Mouse (Mus musculus): ENCODE data around the gene Gm6657. TPM values are rescaled to one million over a fixed set of nuclear protein-coding genes. Genes with fewer than 3 reads are reported as not detected.

Gene Gm6657
- polyA plus RNA-seq, 1 experiment from 2014 or later, result not detected

DNA sequence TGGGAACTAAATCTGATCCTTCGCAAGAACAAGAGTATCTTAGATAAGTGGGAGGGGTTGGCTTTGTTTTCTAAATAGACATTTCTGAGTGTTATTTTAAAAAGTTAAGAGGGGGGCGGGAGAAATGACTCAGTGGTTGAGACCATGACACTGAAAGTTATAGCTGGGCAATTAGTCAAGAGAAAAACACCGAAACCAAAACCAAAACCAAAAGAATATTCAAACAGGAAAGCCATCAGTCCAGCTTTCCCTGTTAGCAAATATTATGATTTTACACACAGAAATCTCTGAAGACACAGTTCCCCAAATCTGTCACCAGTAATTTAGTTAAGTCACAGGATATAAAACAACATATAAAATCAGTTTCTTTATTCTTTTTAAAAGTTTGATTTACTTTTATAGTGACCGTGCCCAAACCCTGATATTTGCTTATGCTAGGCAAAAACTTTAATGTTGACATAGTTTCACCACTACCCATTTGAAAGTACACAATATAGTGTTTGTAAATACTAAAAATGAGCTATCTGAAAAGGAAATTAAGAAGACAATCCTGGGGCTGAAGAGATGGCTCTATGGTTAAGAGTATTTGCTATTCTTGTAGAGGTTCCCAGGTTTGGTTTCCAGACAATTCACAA lies 25.3 kb downstream of the Gm6657 start:
- Histone ChIP-seq H3K9ac (no peak overlapping the region), H3K4me2 (no peak overlapping the region), H3K9me3 (no peaks in the 10 kb centered on the region), H3K4me1 (no peaks in the 10 kb centered on the region), H3K27me3 (no peaks in the 10 kb centered on the region), H3K27ac (no peak overlapping the region), H3K4me3 (no peak overlapping the region), H3K36me3 (no peaks in the 10 kb centered on the region)
- no peak for ATAC-seq (ENCODE audit: insufficient number of reproducible peaks, insufficient read depth, low FRiP score, low TSS enrichment, low read depth)
- 78% methylated on average over 4 of the region's 4 CpGs for WGBS

GRCm38 (mm10) chr12:78225707-78226518 lies 31.9 kb downstream of the Gm6657 start, which contains the start of gene Gphn:
Gphn (plus strand) TSS chr12:78226379.
- Histone ChIP-seq H3K36me3 (no peaks in the 10 kb centered on the region), H3K27ac (peak within 1 kb of the TSS; percentile 98), H3K4me3 (peak within 1 kb of the TSS; percentile 95), H3K9me3 (no peaks in the 10 kb centered on the region), H3K9ac (peak within 1 kb of the TSS; percentile 88), H3K27me3 (no peaks in the 10 kb centered on the region), H3K4me2 (peak within 1 kb of the TSS; percentile 86), H3K4me1 (0 out of 2 replicates have a peak, but pooled peaks cover 4% of the 10 kb centered on the region)
- WGBS, result under 1% methylated on average over 70 of the region's 70 CpGs
- ATAC-seq (ENCODE audit: insufficient number of reproducible peaks, insufficient read depth, low FRiP score, low TSS enrichment, low read depth), result peak; percentile 97

DNA sequence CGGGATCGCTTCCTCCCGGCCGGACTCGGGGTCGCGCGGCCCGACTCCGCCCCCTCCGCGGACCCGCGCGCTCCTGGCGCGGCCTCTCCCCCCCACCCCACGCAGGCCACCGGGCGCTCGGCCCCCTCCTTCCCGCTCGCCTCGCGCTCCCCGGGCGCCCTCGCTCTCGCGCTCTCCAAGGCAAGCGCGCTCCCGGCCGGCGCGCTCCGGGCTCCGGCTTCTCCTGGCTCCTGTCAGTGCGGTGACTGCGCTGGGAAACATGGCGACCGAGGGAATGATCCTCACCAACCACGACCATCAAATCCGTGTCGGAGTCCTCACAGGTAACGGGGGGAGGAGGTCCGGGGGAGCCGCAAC lies 32.5 kb downstream of the Gm6657 start:
- H3K9ac ChIP-seq, result peak overlapping the region; percentile 88
- 0% methylated on average over 48 of the region's 48 CpGs for WGBS
- no peaks in the 10 kb centered on the region for H3K36me3 ChIP-seq
- H3K4me3 ChIP-seq, result peak overlapping the region; percentile 95
- H3K9me3 ChIP-seq, result no peaks in the 10 kb centered on the region
- no peaks in the 10 kb centered on the region for H3K27me3 ChIP-seq
- peak overlapping the region; percentile 86 for H3K4me2 ChIP-seq
- peak; percentile 90 for ATAC-seq (ENCODE audit: insufficient number of reproducible peaks, insufficient read depth, low FRiP score, low TSS enrichment, low read depth)
- peak overlapping the region; percentile 98 for H3K27ac ChIP-seq
- 0 out of 2 replicates have a peak, but pooled peaks cover 4% of the 10 kb centered on the region for H3K4me1 ChIP-seq

- Histone ChIP-seq H3K27ac (peak overlapping the region; percentile 98), H3K4me1 (0 out of 2 replicates have a peak, but pooled peaks cover 4% of the 10 kb centered on the region), H3K36me3 (no peaks in the 10 kb centered on the region), H3K4me3 (peak overlapping the region; percentile 95), H3K4me2 (peak overlapping the region; percentile 86), H3K9ac (peak overlapping the region; percentile 88), H3K9me3 (no peaks in the 10 kb centered on the region), H3K27me3 (no peaks in the 10 kb centered on the region)
- WGBS, result under 1% methylated on average over 53 of the region's 57 CpGs
- peak; percentile 2; the same call in 1 of the 2 replicates for ATAC-seq (ENCODE audit: insufficient number of reproducible peaks, insufficient read depth, low FRiP score, low TSS enrichment, low read depth)
Observed at GRCm38 (mm10) chr12:78227021-78227932, 33.2 kb downstream of the Gm6657 start.

DNA sequence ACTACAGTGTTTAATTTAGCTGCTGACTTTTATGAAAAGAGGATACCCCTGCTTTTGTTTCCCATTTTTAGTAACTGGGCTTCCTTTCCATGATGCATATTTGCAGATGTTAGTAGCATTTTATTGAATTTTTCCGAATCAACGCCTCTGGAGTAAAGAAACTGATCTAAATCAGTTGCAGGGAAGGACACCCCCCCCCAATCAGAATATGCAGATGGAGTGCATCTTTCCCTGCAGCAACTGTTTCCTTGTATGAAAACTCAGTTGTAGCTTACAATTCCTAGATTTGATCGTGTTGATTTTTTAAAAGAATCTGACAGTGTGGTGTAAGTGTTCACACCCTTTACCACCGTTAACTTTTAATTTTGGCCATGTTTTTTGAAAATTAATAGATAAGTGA lies 34.1 kb downstream of the Gm6657 start:
- Histone ChIP-seq H3K36me3 (no peaks in the 10 kb centered on the region), H3K9ac (no peak overlapping the region), H3K27ac (no peak overlapping the region), H3K9me3 (no peaks in the 10 kb centered on the region), H3K4me2 (peak overlapping the region; percentile 86), H3K27me3 (no peaks in the 10 kb centered on the region), H3K4me1 (0 out of 2 replicates have a peak, but pooled peaks cover 4% of the 10 kb centered on the region), H3K4me3 (peak overlapping the region; percentile 95)
- ATAC-seq (ENCODE audit: insufficient number of reproducible peaks, insufficient read depth, low FRiP score, low TSS enrichment, low read depth), result no peak
- WGBS, result 35% methylated on average over 4 of the region's 4 CpGs

DNA sequence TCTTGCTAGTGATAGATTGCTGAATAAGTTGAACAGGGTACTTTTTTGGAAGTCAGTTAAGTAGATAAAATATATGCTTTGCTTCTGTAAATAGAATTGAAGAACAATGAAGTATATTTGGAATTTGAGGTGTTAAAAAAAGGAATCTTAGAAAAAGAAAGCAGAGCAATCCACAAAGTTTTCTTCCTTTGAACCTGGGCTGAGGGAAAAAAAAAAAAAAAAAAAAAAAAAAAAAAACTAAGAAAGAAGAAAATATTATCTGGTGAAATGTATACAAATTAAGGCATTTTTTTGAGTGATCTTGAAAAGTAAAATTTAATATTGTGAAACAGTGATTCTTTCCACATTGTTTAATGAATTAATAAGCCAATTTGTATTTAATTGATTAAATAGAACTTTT lies 38.5 kb downstream of the Gm6657 start:
- Histone ChIP-seq H3K27me3 (no peaks in the 10 kb centered on the region), H3K9me3 (no peaks in the 10 kb centered on the region), H3K27ac (no peak overlapping the region), H3K9ac (no peak overlapping the region), H3K4me2 (no peak overlapping the region), H3K36me3 (no peaks in the 10 kb centered on the region), H3K4me1 (0 out of 2 replicates have a peak, but pooled peaks cover 4% of the 10 kb centered on the region), H3K4me3 (no peak overlapping the region)
- no peak for ATAC-seq (ENCODE audit: insufficient number of reproducible peaks, insufficient read depth, low FRiP score, low TSS enrichment, low read depth)

DNA sequence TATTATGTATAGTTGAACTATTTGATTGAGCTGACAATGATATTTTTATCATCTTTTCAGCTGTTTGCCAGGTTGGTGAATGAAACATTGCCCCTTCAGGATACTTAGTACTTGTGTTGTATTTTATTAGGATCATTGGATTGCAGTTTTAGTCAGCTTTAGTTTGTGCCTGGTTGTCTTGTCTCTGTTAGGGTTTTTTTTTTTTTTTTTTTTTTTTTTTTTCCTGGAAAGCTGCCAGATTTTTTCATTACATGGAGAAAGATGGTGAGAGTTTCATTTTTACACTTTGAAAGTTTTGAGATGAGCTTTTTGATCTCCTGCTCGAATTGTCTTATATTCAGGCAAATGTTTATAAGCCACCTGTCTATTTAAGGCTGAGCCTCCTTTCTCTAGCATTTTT lies 54.3 kb downstream of the Gm6657 start:
- WGBS, result 40% methylated on average over 1 of the region's 1 CpGs
- no peak for ATAC-seq (ENCODE audit: insufficient number of reproducible peaks, insufficient read depth, low FRiP score, low TSS enrichment, low read depth)
- Histone ChIP-seq H3K4me1 (no peaks in the 10 kb centered on the region), H3K9me3 (no peaks in the 10 kb centered on the region), H3K36me3 (no peaks in the 10 kb centered on the region), H3K27me3 (no peaks in the 10 kb centered on the region), H3K4me2 (no peak overlapping the region), H3K4me3 (no peak overlapping the region), H3K27ac (no peak overlapping the region), H3K9ac (no peak overlapping the region)

DNA sequence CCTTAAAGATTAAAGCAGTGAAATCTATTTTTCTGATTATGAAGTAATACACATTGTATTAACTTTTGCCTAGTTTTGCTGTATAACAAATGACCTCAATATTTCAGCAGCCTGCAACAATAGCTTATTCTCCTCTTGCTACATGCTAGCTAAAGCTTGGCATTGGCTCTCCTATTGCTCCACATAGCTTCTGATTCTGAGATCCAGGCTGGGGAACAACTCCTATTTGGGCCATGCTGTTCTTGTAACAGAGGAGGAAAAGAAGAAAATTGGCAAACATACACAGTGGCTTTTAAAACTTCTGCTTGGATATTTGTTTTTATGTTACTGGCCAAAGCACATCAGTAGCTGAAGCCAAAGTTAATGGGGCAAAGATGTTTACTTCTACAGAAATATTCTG lies 55.1 kb downstream of the Gm6657 start:
- Histone ChIP-seq H3K9ac (no peak overlapping the region), H3K4me1 (no peaks in the 10 kb centered on the region), H3K27me3 (no peaks in the 10 kb centered on the region), H3K4me3 (no peak overlapping the region), H3K9me3 (no peaks in the 10 kb centered on the region), H3K27ac (no peak overlapping the region), H3K36me3 (no peaks in the 10 kb centered on the region), H3K4me2 (no peak overlapping the region)
- no peak for ATAC-seq (ENCODE audit: insufficient number of reproducible peaks, insufficient read depth, low FRiP score, low TSS enrichment, low read depth)

Other genes starting within 250 kb of the Gm6657 start
- 12.8 and 13.9 TPM in 2 replicates for gene Gphn, start 32.1 kb downstream of the Gm6657 start, polyA plus RNA-seq (2015; fragmentation: Nextera tagmentation; extraction: Ambion mirVana)

Data from embryonic facial prominence, embryonic 13.5 days (tissue).